Mouse (Mus musculus) gastrocnemius, adult 2 months (tissue): ENCODE measurements around the gene S100a5. TPM values are rescaled to one million over a fixed set of nuclear protein-coding genes. Genes with fewer than 3 reads are reported as not detected.
A peak's percentile ranks its signal among the peaks of the same experiment; 100 is the strongest.

Experiments
- DNase-seq: peaks from one replicate; pipeline ENCODE4 v3.0.0; 2022
- H3K27ac ChIP-seq: fragments of 200-600 bp; 2 replicates; pipeline ENCODE4 v1.8.1; 2022; ENCODE audit warnings: mild to moderate bottlenecking
- H3K4me3 ChIP-seq: fragments of 200-600 bp; 2 replicates; pipeline ENCODE4 v1.8.1; 2022; ENCODE audit warnings: mild to moderate bottlenecking, moderate library complexity
- CTCF ChIP-seq: fragments of 200-600 bp; IDR thresholded peaks from 2 replicates; pipeline ENCODE4 v1.8.1; 2022; ENCODE audit warnings: antibody characterized with exemption, mild to moderate bottlenecking, moderate library complexity
- intact Hi-C: fragments of 180-260 bp; cut with DNase I; formaldehyde crosslinking; loops from one replicate; pipeline ENCODE4 v1.15.1; 2025
- long read RNA-seq, 2 experiments: library from polyadenylated mRNA; stranded (forward); transcript quantifications; one replicate each; pipeline ENCODE4 v2.0.0; 2021
- total RNA-seq, 2 experiments: library from RNA; stranded (reverse); gene quantifications; 2 replicates each; pipeline ENCODE4 v1.2.3; 2021

The S100a5 gene
- total RNA-seq = 1 to 10 TPM in 1 of 2 experiments, not detected in 1; 2.7 TPM
- long read RNA-seq, experiment 1, partial matches to known transcripts = 0 of 2 reads
- long read RNA-seq, experiment 1, other reads (novel, unspliced or antisense) = 2 of 2 reads
- long read RNA-seq, experiment 2 = 0 reads

DNA sequence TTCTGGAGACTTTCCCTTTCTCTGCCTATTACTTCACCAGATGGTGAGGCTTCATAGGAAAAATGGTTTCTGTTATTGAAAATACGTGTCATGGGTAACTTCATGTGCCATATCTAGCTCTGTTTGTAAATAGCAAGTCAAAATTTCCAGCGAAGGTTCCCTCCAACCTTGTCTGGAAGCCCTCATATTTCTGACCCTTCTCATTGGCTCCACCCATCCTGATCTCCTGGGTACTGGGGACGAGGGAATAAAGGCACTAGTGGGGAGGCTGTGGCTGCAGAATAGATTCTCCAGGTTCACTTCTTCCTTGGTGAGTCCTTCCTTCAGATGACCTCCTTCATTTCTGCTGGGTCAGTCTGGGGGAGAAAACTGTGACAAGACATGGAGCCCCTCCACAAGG, at the start of gene S100a5:
S100a5 (plus strand) TSS at position 301 of the 400 bp plus-strand sequence.
- Histone ChIP-seq H3K4me3 (no peak within 1 kb of the TSS), H3K27ac (peak within 1 kb of the TSS; percentile 84)
- DNase-seq = no peak
- TF ChIP-seq CTCF = no peak
- intact Hi-C loops = no loop called here

DNA sequence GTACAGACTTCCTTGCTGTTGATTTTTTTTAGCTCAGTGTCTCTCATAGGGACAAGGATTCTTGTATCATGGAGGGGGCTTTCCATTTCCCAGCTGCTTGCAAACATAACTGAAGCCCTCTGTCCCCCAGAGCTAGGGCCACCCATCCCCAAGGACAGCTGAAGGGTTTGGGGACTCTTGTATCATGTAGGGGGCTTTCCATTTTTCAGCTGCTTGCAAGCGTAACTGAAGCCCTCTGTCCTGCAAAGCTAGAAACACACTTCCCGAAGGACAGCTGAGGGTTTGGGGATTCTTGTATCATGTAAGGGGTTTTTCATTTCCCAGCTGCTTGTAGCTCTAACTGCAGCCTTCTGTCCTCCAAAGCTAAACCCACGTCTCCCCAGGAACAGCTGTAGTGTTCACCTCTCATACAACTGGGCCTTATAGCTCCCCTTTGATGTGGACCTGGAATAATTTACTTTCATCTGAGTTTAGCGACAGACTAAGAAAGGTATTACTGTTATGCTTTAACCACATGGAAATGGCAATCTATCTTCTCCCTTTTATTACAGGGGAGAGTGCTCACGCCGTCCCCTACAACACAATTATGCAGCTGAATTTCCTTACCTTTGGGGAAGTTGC, 48.2 kb upstream of the S100a5 start, which contains the start of gene S100a3:
S100a3 (plus strand) TSS at position 571 of the 621 bp plus-strand sequence.
- TF ChIP-seq CTCF = no peak
- intact Hi-C loops = no loop called here
- H3K4me3 ChIP-seq = no peak within 1 kb of the TSS
- no peak within 1 kb of the TSS for H3K27ac ChIP-seq
- no peak for DNase-seq

DNA sequence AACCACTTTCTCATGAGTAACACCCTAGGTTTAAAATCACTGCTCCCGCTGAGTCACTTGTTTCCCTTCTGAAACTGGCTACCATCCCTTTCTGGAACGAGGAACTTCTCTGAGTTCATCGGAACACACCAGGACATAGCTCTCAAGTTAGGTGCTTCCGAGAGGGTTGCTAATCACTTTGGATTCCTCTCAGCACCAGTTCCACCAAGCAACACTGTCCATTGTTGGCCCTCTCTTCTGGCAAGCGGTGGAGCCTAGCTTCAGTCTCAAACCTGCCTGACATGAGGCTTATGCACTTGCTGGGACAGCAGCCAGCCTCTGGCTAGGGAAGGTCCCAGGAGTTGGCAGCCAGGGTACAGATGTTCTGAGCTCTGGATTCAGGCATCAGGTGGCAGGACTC, 33.6 kb upstream of the S100a5 start:
- TF ChIP-seq CTCF = no peak
- DNase-seq = peak; percentile 66
- intact Hi-C loops = no loop called here
- Histone ChIP-seq H3K4me3 (no peak overlapping the region), H3K27ac (peak overlapping the region; percentile 76)

DNA sequence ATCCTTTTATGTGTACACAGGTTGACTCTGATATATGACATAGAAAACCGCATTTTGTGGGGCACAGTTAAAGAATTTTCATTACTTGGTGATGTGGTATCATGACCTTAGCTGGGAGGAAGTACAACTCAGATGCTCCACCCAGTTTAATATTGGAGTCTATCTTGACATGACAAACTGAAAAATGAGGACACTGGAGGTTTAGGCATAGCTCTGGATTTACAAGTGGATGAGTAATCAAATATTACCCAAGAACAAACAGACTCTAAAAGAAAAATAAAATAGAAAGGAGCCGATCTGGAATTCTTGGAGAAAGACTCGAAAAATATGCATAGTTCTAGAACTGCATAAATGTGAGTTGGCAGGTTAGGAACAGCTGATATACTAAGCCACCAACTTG, 33.0 kb upstream of the S100a5 start:
- Histone ChIP-seq H3K27ac (peak overlapping the region; percentile 76), H3K4me3 (no peak overlapping the region)
- DNase-seq = no peak
- intact Hi-C loops = no loop called here
- TF ChIP-seq CTCF = no peak

DNA sequence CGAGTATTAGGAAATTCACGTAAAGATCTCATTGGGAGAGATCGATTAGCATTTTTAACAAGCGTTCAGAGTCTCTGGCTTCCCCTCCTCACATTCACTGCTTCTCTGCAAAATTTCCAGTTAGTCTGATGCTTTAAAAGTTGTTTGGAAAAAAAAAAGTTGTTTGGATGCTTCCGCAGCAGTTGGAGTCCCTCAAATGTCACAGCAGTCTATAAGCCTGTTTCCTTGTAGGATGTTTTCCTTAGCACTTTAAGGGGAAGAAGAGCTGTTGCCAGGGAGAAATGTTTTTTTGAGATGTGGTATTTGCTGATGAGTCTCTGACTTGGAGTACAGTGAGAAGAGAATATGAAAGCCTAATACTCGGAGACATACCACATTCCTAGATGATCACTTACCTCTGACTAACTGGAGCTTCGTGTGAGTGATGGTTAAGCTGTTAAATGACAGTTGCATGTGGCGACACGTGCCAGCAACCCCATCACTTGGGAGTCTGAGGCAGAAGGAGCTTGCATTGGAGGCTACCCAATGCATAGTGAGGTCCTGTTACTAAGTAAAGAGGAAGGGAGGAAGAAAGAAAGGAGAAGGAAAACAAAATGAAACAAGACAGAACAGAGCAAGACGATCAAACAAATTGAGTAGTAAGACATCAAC, 31.8 kb upstream of the S100a5 start:
- intact Hi-C loops = no loop called here

DNA sequence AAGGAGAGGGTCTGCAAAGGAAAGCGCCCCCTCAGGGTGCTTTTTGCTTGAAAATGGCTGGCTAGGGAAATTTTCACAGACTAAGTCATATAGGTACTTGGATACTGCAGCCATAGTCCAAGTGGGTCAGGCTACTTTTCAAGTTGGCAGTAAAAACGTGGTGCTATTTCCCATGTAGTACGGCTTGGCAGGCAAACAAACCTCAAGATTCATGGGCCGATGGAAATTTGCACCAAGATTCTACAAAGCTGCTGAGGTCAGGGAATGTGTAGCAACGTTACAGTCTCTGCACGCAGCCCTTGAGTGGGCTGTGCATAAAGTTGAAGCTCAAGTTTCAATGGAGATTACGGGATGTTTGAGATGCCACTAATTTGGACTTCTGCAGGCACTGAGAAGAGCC, 28.9 kb upstream of the S100a5 start:
- TF ChIP-seq CTCF = no peak
- H3K4me3 ChIP-seq = no peak overlapping the region
- no peak for DNase-seq
- H3K27ac ChIP-seq = no peak overlapping the region
- intact Hi-C loops = no loop called here

More for the DNA sequence above, 31.8 kb upstream of the S100a5 start:
- no peak overlapping the region for H3K4me3 ChIP-seq
- DNase-seq = no peak
- H3K27ac ChIP-seq = no peak overlapping the region
- no peak for TF ChIP-seq CTCF

DNA sequence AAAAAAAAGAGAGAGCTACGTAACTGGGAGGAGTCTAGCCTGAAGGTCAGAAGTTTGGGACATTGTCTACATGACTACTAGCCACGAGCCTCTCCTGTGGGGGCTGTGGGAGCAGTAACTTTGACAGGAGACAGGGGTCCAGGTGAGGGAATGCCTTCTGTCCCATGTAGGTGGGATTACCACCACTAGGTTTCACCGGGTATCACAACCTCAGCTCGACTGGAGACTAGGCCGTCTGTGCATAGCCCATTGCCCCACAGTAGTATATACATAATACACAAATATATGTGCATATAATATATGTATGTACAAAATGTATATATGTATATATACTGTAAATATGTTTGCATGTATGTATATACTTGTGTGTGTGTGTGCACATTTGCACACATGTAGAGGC, 27.2 kb upstream of the S100a5 start:
- DNase-seq = no peak
- no peak for TF ChIP-seq CTCF
- no peak overlapping the region for H3K27ac ChIP-seq
- H3K4me3 ChIP-seq = no peak overlapping the region
- intact Hi-C loops = loop anchor here (10.0 kb wide), 1 partner anchor 56 kb away; the partner anchor contains the start of gene S100a14

DNA sequence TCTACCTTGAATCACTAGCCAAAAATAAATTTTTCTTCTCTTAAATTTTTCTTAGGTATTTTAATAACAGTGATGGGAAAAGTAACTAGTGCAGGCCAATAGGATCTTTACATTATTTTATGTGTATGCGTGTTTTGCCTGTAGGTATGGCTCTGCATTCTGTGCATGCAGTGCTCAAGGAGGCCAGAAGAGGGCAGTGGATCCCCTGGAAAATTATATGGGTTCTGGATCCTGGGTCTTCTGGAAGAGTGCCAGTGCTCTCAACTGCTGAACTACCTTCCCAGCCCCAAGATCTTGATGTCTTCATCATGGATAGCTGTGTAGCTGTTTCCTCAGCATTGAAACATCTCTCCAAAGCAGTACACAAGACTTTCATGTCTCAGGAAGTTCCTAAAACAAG, 26.2 kb upstream of the S100a5 start:
- H3K4me3 ChIP-seq = no peak overlapping the region
- H3K27ac ChIP-seq = no peak overlapping the region
- TF ChIP-seq CTCF = peak; percentile 46
- DNase-seq = no peak
- intact Hi-C loops = loop anchor here (10.0 kb wide), 1 partner anchor 57 kb away; the partner anchor contains the start of gene S100a14

DNA sequence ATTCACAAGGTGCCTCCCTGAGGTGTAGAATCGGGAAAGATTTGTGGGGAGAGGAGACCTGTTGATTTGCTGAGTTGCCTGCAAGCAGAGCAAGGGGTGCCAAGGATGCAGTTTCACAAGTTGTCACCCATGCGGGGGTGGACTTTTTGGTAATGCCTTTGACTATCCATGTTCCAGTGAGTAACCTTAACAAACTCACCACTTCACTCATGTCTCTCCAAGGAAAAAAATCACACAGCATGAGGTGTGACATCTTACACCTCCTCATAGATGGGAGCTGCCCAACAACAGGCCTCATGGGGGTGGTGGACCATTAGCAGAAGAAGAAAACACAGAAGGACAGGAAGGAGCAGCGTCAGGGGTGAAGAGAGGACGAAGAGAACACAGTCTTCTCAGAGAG, 25.8 kb upstream of the S100a5 start:
- DNase-seq = no peak
- TF ChIP-seq CTCF = no peak
- no peak overlapping the region for H3K4me3 ChIP-seq
- no peak overlapping the region for H3K27ac ChIP-seq
- intact Hi-C loops = loop anchor here (10.0 kb wide), 1 partner anchor 58 kb away; the partner anchor contains the start of gene S100a14

DNA sequence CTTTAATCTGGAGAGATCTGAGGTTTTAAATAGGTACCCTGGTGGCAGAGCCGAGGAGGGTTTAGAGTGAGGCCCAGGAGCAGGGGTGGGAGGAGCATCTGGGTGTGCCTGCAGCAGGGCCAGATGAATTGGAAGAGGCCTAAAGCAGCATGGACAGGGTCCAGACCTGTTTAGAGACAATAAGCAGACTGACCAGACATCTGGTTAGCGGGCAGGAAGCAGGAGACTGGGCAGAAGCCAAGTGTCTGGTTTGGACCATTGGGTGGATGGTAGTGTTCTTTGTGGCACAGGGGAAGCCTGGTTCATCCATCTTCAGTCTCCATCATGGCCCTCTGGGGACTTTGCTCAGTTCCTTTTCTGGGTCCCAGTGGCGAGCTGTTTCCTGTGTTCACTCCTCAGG, 24.4 kb upstream of the S100a5 start:
- peak; percentile 60 for DNase-seq
- intact Hi-C loops = loop anchor here (10.0 kb wide), 1 partner anchor 59 kb away; the partner anchor contains the start of gene S100a14
- 0 out of 2 replicates have a peak, but pooled peaks have one; percentile 1 for TF ChIP-seq CTCF
- Histone ChIP-seq H3K27ac (peak overlapping the region; percentile 64), H3K4me3 (no peak overlapping the region)

DNA sequence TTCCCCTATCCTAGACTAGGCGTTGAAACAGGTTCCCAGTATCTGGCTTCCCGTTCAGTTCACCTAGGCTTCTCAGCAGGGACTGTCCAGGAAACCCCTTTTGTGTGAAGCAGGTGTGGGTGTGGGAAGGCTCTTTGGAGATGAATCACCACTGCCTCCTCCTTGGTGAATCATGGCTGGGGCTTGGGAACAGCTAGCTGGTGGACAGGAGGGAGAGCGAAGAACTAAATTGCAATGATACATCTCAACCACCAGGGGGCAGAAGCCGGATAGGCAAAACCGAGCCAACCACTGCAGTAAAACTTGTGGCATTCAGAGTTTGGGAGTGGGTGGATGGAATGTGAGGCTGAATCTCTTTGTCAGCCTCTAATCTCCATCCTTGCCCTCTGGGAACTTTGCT, 22.7 kb upstream of the S100a5 start:
- Histone ChIP-seq H3K27ac (peak overlapping the region; percentile 90), H3K4me3 (no peak overlapping the region)
- peak; percentile 90 for TF ChIP-seq CTCF
- DNase-seq = peak; percentile 65
- intact Hi-C loops = loop anchor here (1.0 to 10.0 kb wide), 4 partner anchors 30 to 122 kb away; partner anchors contain the start of gene S100a14

DNA sequence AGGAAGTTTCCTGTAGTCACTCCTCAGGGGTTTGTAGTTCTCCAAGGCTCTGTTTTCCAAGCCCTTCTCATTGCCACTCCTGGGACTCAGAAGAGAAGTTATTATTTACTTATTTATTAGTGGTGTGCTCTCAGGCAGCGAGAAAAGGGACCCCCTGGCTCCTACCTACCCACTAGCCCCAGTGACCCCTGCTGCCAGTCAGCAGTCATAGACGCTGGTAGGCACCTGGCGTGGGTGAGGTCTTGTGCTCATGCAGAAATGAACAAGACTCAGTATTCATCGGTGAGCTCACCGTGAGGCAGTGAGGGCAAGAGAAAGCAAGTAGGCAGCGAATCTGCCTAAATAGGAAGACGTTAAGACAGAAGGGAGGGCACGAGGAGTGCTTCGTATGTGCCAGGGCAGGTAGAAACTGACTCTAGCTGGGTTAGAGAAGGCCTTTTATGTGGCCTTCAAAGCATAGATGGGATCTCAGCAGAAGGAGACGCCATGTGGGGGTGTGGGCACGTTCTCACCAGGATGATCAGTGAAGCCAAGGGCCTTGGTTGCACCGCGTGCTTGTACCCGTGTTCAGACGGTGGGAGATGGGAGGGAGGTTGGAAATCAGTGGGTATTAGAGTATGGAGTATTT, 22.2 kb upstream of the S100a5 start:
- Histone ChIP-seq H3K27ac (peak overlapping the region; percentile 90), H3K4me3 (no peak overlapping the region)
- intact Hi-C loops = loop anchor here (5.0 to 10.0 kb wide), 3 partner anchors 44 to 121 kb away; partner anchors contain the start of gene S100a14
- no peak for DNase-seq
- no peak for TF ChIP-seq CTCF
